ENCODE assay signal across 11 mouse cellular contexts in genomic region chr17:75406405-75406804, GRCm38 (mm10). TPM values are rescaled to one million over a fixed set of nuclear protein-coding genes. Genes with fewer than 3 reads are reported as not detected.
DNase-seq lines count a peak whose midpoint lies in the region; ATAC-seq and TF ChIP-seq lines count a peak whose summit lies in the region.
"Had no signal": no experiment of that assay in that cellular context is flagged by ENCODE, and none has a peak within 500 bp of the region (broad histone marks: within the 10 kb centered on the region; RNA-seq: fewer than 3 reads in every experiment).

No protein-coding gene starts in this region.

- H3K9me3 ChIP-seq in hindbrain, embryonic 12.5 days (replicated peaks) = no peaks in the 10 kb centered on the region
- no peaks in the 10 kb centered on the region for H3K9me3 ChIP-seq in hindbrain, embryonic 10.5 days
- H3K9me3 ChIP-seq in neural tube, embryonic 14.5 days (ENCODE audit: control insufficient read depth, low read length) = no peaks in the 10 kb centered on the region
- H3K9me3 ChIP-seq: forebrain, embryonic 10.5 days had no signal

- H3K4me3 ChIP-seq in hindbrain, embryonic 12.5 days = no peak overlapping the region
- no peak overlapping the region for H3K4me3 ChIP-seq in hindbrain, embryonic 10.5 days
- H3K4me3 ChIP-seq in neural tube, embryonic 14.5 days (ENCODE audit: low read depth, low read length) = no peak overlapping the region
- H3K4me3 ChIP-seq in embryonic fibroblast, embryonic 13.5 days (ENCODE audit: insufficient read depth, low read length) = no peak overlapping the region
- H3K4me3 ChIP-seq: forebrain, embryonic 10.5 days had no signal

- ATAC-seq in hindbrain, embryonic 12.5 days (ENCODE audit: low FRiP score) = peak; percentile 64; the same call in 1 of the 2 replicates
- peak; percentile 65; the same call in 1 of the 2 replicates for ATAC-seq in neural tube, embryonic 14.5 days (ENCODE audit: low read depth)
- ATAC-seq in activated CD4-positive, CD25-positive, alpha-beta regulatory T cell, adult 4 months = no peak

- H3K4me1 ChIP-seq in hindbrain, embryonic 12.5 days = no peaks in the 10 kb centered on the region
- no peaks in the 10 kb centered on the region for H3K4me1 ChIP-seq in hindbrain, embryonic 10.5 days (replicated peaks)
- no peaks in the 10 kb centered on the region for H3K4me1 ChIP-seq in neural tube, embryonic 14.5 days (ENCODE audit: control insufficient read depth, insufficient read depth, low read length)
- H3K4me1 ChIP-seq in embryonic fibroblast, embryonic 13.5 days (ENCODE audit: control insufficient read depth, insufficient read depth, low read length) = no peaks in the 10 kb centered on the region; the same call in 1 of the 2 replicates
- H3K4me1 ChIP-seq: forebrain, embryonic 10.5 days had no signal

- H3K36me3 ChIP-seq in hindbrain, embryonic 12.5 days = no peaks in the 10 kb centered on the region
- H3K36me3 ChIP-seq in hindbrain, embryonic 10.5 days = no peaks in the 10 kb centered on the region
- H3K36me3 ChIP-seq in neural tube, embryonic 14.5 days (ENCODE audit: control insufficient read depth, insufficient read depth, low read length) = no peaks in the 10 kb centered on the region
- H3K36me3 ChIP-seq: forebrain, embryonic 10.5 days had no signal

- no peak overlapping the region for H3K27ac ChIP-seq in hindbrain, embryonic 12.5 days
- no peak overlapping the region for H3K27ac ChIP-seq in hindbrain, embryonic 10.5 days
- no peak overlapping the region for H3K27ac ChIP-seq in neural tube, embryonic 14.5 days (ENCODE audit: low read depth, low read length)
- no peak overlapping the region for H3K27ac ChIP-seq in embryonic fibroblast, embryonic 13.5 days (ENCODE audit: insufficient read depth, low read length)
- H3K27ac ChIP-seq: forebrain, embryonic 10.5 days had no signal

- DNase-seq in hindbrain, embryonic 10.5 days (ENCODE audit: low spot score) = no peak
- DNase-seq in neural tube, embryonic 10.5 days (ENCODE audit: extremely low spot score, low spot score) = no peak
- peak; percentile 8 for DNase-seq in lung, postnatal 25 days (ENCODE audit: low spot score)
- DNase-seq in cerebellum, adult 11 months = no peak
- DNase-seq: cerebellum, adult 18-20 months; thymus, postnatal 36 days had no signal

- 44% methylated on average over 4 of the region's 4 CpGs for WGBS in hindbrain, embryonic 12.5 days
- WGBS in hindbrain, embryonic 10.5 days = 72% methylated on average over 4 of the region's 4 CpGs
- WGBS in neural tube, embryonic 14.5 days = 38% methylated on average over 4 of the region's 4 CpGs

- no peak overlapping the region for H3K4me2 ChIP-seq in hindbrain, embryonic 12.5 days (replicated peaks)
- no peak overlapping the region for H3K4me2 ChIP-seq in neural tube, embryonic 14.5 days (ENCODE audit: low read depth, low read length)

- 0 out of 2 replicates have a peak, but pooled peaks have one; percentile 12 for TF ChIP-seq CTCF in embryonic fibroblast, embryonic 13.5 days (IDR thresholded peaks at IDR 0.05; ENCODE audit: borderline replicate concordance, insufficient read depth, low read length)

- no peaks in the 10 kb centered on the region for H3K27me3 ChIP-seq in hindbrain, embryonic 12.5 days
- no peaks in the 10 kb centered on the region for H3K27me3 ChIP-seq in hindbrain, embryonic 10.5 days (ENCODE audit: insufficient read depth, poor library complexity, severe bottlenecking)
- no peaks in the 10 kb centered on the region for H3K27me3 ChIP-seq in neural tube, embryonic 14.5 days (ENCODE audit: control insufficient read depth, insufficient read depth, low read length)

- no peak overlapping the region for H3K9ac ChIP-seq in hindbrain, embryonic 12.5 days
- no peak overlapping the region for H3K9ac ChIP-seq in neural tube, embryonic 14.5 days (replicated peaks; ENCODE audit: low read depth, low read length)

- TF ChIP-seq POLR2A in embryonic fibroblast, embryonic 13.5 days (IDR thresholded peaks at IDR 0.05; ENCODE audit: low read depth, low read length) = no peak

RNA-seq across cellular contexts. Expression of gene Rasgrp3, which starts 29.3 kb away (rescaled TPM):
- polyA plus RNA-seq in hindbrain, embryonic 12.5 days (2016; fragmentation: Nextera tagmentation; extraction: Ambion mirVana) = 7.2 and 8.0 TPM in 2 replicates
- 5.1 and 8.0 TPM in 2 replicates for polyA plus RNA-seq in hindbrain, embryonic 10.5 days (2016; fragmentation: Nextera tagmentation; extraction: Ambion mirVana)
- polyA plus RNA-seq in neural tube, embryonic 14.5 days (2014; fragmentation: Nextera tagmentation; extraction: Ambion mirVana) = 4.7 and 8.9 TPM in 2 replicates
- 3.6 and 7.5 TPM in 2 replicates for polyA plus RNA-seq in embryonic fibroblast, embryonic 13.5 days (2011; ENCODE audit: insufficient read length, low read depth, missing spikeins)
- polyA plus RNA-seq in activated CD4-positive, CD25-positive, alpha-beta regulatory T cell, adult 4 months (2017; shearing (Covaris generic)) = 1 to 10 TPM in 1 of 2 experiments, under 1 TPM in 1; 0.25 to 3.0 TPM
